Mouse (Mus musculus) ES-E14 (cell line): ENCODE measurements at regions not wholly inside any gene's neighbourhood (a gene's known extent, or its start where the extent isn't known, plus 50 kb on each side); places are given as distances from the start of the nearest gene placed in this dataset.

Source experiments
- CHD2 ChIP-seq: IDR thresholded peaks from 2 replicates; pipeline ENCODE4 v1.6.1; 2014; ENCODE audit warnings: mild to moderate bottlenecking, low read depth, low read length, inconsistent platforms
- HCFC1 ChIP-seq: IDR thresholded peaks from 2 replicates; pipeline ENCODE4 v1.6.1; 2012; ENCODE audit warnings: low read length, inconsistent platforms, borderline replicate concordance; ENCODE audit not compliant: insufficient read depth
- MAFK ChIP-seq: IDR thresholded peaks from 2 replicates; pipeline ENCODE4 v1.6.1; 2014; ENCODE audit warnings: mild to moderate bottlenecking, low read depth, low read length, inconsistent platforms; ENCODE audit not compliant: insufficient read depth
- ZC3H11A ChIP-seq: IDR thresholded peaks from 2 replicates; pipeline ENCODE4 v1.6.1; 2012; ENCODE audit warnings: low read depth, mild to moderate bottlenecking, inconsistent platforms, low read length, borderline replicate concordance
- ZNF384 ChIP-seq: IDR thresholded peaks from 2 replicates; pipeline ENCODE4 v1.6.1; 2012; ENCODE audit warnings: low read depth, low read length, inconsistent platforms

DNA sequence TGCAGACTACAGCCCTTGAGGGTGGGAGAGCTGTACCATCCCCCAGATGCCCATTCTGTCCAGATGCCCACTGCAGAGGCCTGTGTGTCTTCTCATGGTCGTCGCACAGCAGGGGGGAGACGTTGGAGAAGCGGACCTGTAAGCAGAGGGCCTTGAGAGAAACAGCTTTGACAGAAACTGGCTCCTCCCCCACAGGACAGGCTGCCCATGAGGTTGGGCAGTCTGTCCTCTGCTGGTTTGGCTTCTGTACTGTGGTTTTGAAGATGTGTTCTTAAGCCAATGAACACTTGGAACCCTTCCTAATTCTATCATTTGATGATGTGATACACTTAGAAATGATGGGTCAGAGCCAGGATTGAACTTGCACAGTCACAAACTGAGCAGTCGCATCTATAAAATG lies 102.5 kb downstream of the Gm5447 start:
- TF ChIP-seq ZC3H11A (no peak), MAFK (no peak), HCFC1 (no peak), ZNF384 (no peak), CHD2 (no peak)
